Mouse (Mus musculus): ENCODE measurements around the gene Gpr161. TPM values are rescaled to one million over a fixed set of nuclear protein-coding genes. Genes with fewer than 3 reads are reported as not detected.

Gene Gpr161
- polyA plus RNA-seq (2012; fragmentation: generic; extraction: Trizol) = 1 to 10 TPM; 1.1 to 4.3 TPM

GRCm38 (mm10) chr1:165295489-165295888 lies at the start of gene Gpr161:
Gpr161 (plus strand) TSS chr1:165295789.

Other genes with a start within 250 kb of the Gpr161 start
- not detected for gene Tbx19, start 135.0 kb upstream of the Gpr161 start, polyA plus RNA-seq (2012; fragmentation: generic; extraction: Trizol)
- gene Sft2d2, start 101.4 kb upstream of the Gpr161 start, polyA plus RNA-seq (2012; fragmentation: generic; extraction: Trizol) = 10 to 100 TPM in 1 of 2 experiments, 1 to 10 TPM in 1; 2.1 to 16.3 TPM
- 10 to 100 TPM in 1 of 2 experiments, 1 to 10 TPM in 1; 2.7 to 27.3 TPM for gene Tiprl, start 58.8 kb upstream of the Gpr161 start, polyA plus RNA-seq (2012; fragmentation: generic; extraction: Trizol)
- gene Dcaf6, start 164.7 kb downstream of the Gpr161 start, polyA plus RNA-seq (2012; fragmentation: generic; extraction: Trizol) = 10 to 100 TPM in 1 of 2 experiments, under 1 TPM in 1; 0.57 to 13.1 TPM
- 100 to 1,000 TPM in 1 of 2 experiments, 10 to 100 TPM in 1; 28.6 to 127 TPM for gene Mpc2, start 164.8 kb downstream of the Gpr161 start, polyA plus RNA-seq (2012; fragmentation: generic; extraction: Trizol)
- under 1 TPM in 1 of 2 experiments, not detected in 1; 0.07 TPM for gene Adcy10, start 189.4 kb downstream of the Gpr161 start, polyA plus RNA-seq (2012; fragmentation: generic; extraction: Trizol)